Mouse (Mus musculus) liver, adult 2 months (tissue): ENCODE data around the gene 1700017B05Rik. TPM values are rescaled to one million over a fixed set of nuclear protein-coding genes. Genes with fewer than 3 reads are reported as not detected.

Experiments used
- DNase-seq: peaks from one replicate; pipeline ENCODE4 v3.0.0-alpha.2; 2011; ENCODE audit warnings: low read depth, low spot score; ENCODE audit errors: extremely low read depth
- H3K27ac ChIP-seq: fragments of 200-500 bp; replicated peaks from 2 replicates; pipeline ENCODE4 v1.5.1; 2012; ENCODE audit warnings: low read depth, mild to moderate bottlenecking, control low read depth, inconsistent platforms, low read length; ENCODE audit not compliant: insufficient read depth
- H3K27me3 ChIP-seq: fragments of 200-500 bp; 2 replicates; pipeline ENCODE4 v1.6.1; 2012; ENCODE audit warnings: mild to moderate bottlenecking, moderate library complexity, low read length, inconsistent platforms; ENCODE audit not compliant: control insufficient read depth, insufficient read depth
- H3K36me3 ChIP-seq: fragments of 200-500 bp; 2 replicates; pipeline ENCODE4 v1.6.1; 2012; ENCODE audit warnings: low read length, inconsistent platforms; ENCODE audit not compliant: control insufficient read depth, insufficient read depth
- H3K4me1 ChIP-seq: fragments of 200-500 bp; 2 replicates; pipeline ENCODE4 v1.6.1; 2011; ENCODE audit warnings: low read length; ENCODE audit not compliant: control insufficient read depth, insufficient read depth
- H3K4me3 ChIP-seq: fragments of 200-500 bp; 2 replicates; pipeline ENCODE4 v1.5.1; 2011; ENCODE audit warnings: low read depth, mild to moderate bottlenecking, control low read depth, low read length, moderate library complexity; ENCODE audit not compliant: insufficient read depth
- H3K79me2 ChIP-seq: fragments of 200-500 bp; 2 replicates; pipeline ENCODE4 v1.6.1; 2012; ENCODE audit warnings: inconsistent platforms, mild to moderate bottlenecking, low read length, moderate library complexity; ENCODE audit not compliant: control insufficient read depth, insufficient read depth
- H3K9ac ChIP-seq: fragments of 200-500 bp; 2 replicates; pipeline ENCODE4 v1.6.1; 2012; ENCODE audit warnings: low read depth, mild to moderate bottlenecking, control low read depth, inconsistent platforms, low read length
- CTCF ChIP-seq: fragments of 200-500 bp; IDR thresholded peaks from 2 replicates; pipeline ENCODE4 v1.5.1; 2011; ENCODE audit warnings: low read depth, low read length, control low read depth
- POLR2A ChIP-seq: fragments of 200-500 bp; IDR thresholded peaks from 2 replicates; pipeline ENCODE4 v1.6.1; 2011; ENCODE audit warnings: low read length, control low read depth; ENCODE audit not compliant: insufficient read depth; ENCODE audit errors: extremely low read depth
- WGBS: fragments of 180-500 bp; shearing (Covaris S2); methylation state at CpG from one replicate; pipeline ENCODE4 v1.1.7; 2018; 5-methylcytosine and 5-hydroxymethylcytosine counted together
- polyA plus RNA-seq: library from polyadenylated mRNA; depleted of rRNA; stranded (reverse); fragments of >200 nt; gene quantifications from 2 replicates; pipeline ENCODE4 v1.2.3, GENCODE M21; 2012
- total RNA-seq: library from RNA; depleted of rRNA; stranded (reverse); fragments of >200 nt; gene quantifications from 2 replicates; pipeline ENCODE4 v1.2.3, GENCODE M21; 2014

The 1700017B05Rik gene
- total and polyA plus RNA-seq, 2 experiments = 1.7 to 6.3 TPM

- Histone ChIP-seq H3K27ac (no peak overlapping the region), H3K36me3 (peaks cover 1% of the 10 kb centered on the region; the same call in 1 of the 2 replicates), H3K4me3 (no peak overlapping the region), H3K9ac (no peak overlapping the region), H3K79me2 (no peaks in the 10 kb centered on the region), H3K4me1 (peaks cover 5% of the 10 kb centered on the region), H3K27me3 (no peaks in the 10 kb centered on the region)
- TF ChIP-seq CTCF (no peak), POLR2A (no peak)
- WGBS = 78% methylated on average over 7 of the region's 7 CpGs
- DNase-seq = no peak
These were observed 14.1 kb downstream of the 1700017B05Rik start for GRCm38 (mm10) chr9:57248030-57248942.

- Histone ChIP-seq H3K27ac (no peak overlapping the region), H3K4me1 (peaks cover 5% of the 10 kb centered on the region), H3K27me3 (no peaks in the 10 kb centered on the region), H3K9ac (no peak overlapping the region), H3K36me3 (no peaks in the 10 kb centered on the region), H3K79me2 (no peaks in the 10 kb centered on the region), H3K4me3 (no peak overlapping the region)
- peak; percentile 71 for DNase-seq
- TF ChIP-seq CTCF (no peak), POLR2A (no peak)
- WGBS = 21% methylated on average over 8 of the region's 8 CpGs
These were observed 15.2 kb downstream of the 1700017B05Rik start for GRCm38 (mm10) chr9:57247201-57247671.

- 97% methylated on average over 5 of the region's 5 CpGs for WGBS
- TF ChIP-seq POLR2A (no peak), CTCF (no peak)
- Histone ChIP-seq H3K4me3 (no peak overlapping the region), H3K27ac (no peak overlapping the region), H3K79me2 (no peaks in the 10 kb centered on the region), H3K9ac (no peak overlapping the region), H3K36me3 (no peaks in the 10 kb centered on the region), H3K27me3 (no peaks in the 10 kb centered on the region), H3K4me1 (peaks cover 5% of the 10 kb centered on the region)
- DNase-seq = no peak
These were observed 15.9 kb downstream of the 1700017B05Rik start for GRCm38 (mm10) chr9:57246482-57246881.

GRCm38 (mm10) chr9:57244106-57244685 lies 18.2 kb downstream of the 1700017B05Rik start:
- WGBS = 82% methylated on average over 7 of the region's 7 CpGs
- TF ChIP-seq CTCF = no peak
- no peak for TF ChIP-seq POLR2A
- no peak for DNase-seq
- Histone ChIP-seq H3K27ac (no peak overlapping the region), H3K27me3 (no peaks in the 10 kb centered on the region), H3K4me3 (no peak overlapping the region), H3K36me3 (no peaks in the 10 kb centered on the region), H3K79me2 (no peaks in the 10 kb centered on the region), H3K9ac (no peak overlapping the region), H3K4me1 (peaks cover 5% of the 10 kb centered on the region)

GRCm38 (mm10) chr9:57242916-57243315 lies 19.5 kb downstream of the 1700017B05Rik start:
- Histone ChIP-seq H3K4me1 (peaks cover 5% of the 10 kb centered on the region), H3K9ac (no peak overlapping the region), H3K4me3 (no peak overlapping the region), H3K27me3 (no peaks in the 10 kb centered on the region), H3K36me3 (no peaks in the 10 kb centered on the region), H3K27ac (no peak overlapping the region), H3K79me2 (no peaks in the 10 kb centered on the region)
- TF ChIP-seq POLR2A (no peak), CTCF (no peak)
- DNase-seq = no peak
- WGBS = 49% methylated on average over 5 of the region's 5 CpGs

- no peak for DNase-seq
- Histone ChIP-seq H3K27me3 (no peaks in the 10 kb centered on the region), H3K4me1 (no peaks in the 10 kb centered on the region), H3K4me3 (no peak overlapping the region), H3K27ac (no peak overlapping the region), H3K36me3 (no peaks in the 10 kb centered on the region), H3K9ac (no peak overlapping the region), H3K79me2 (no peaks in the 10 kb centered on the region)
- 91% methylated on average over 5 of the region's 5 CpGs for WGBS
- TF ChIP-seq POLR2A = no peak
- no peak for TF ChIP-seq CTCF
These were observed 21.3 kb downstream of the 1700017B05Rik start for GRCm38 (mm10) chr9:57241111-57241510.
